Mouse (Mus musculus) embryonic facial prominence, embryonic 13.5 days (tissue): Measurements from ENCODE around the gene Arrb2. TPM values are rescaled to one million over a fixed set of nuclear protein-coding genes. Genes with fewer than 3 reads are reported as not detected.

Source experiments
- ATAC-seq: fragments of 200-750 bp; cut with Nextera tagmentation; 2 replicates; pipeline ENCODE4 v1.8.0; 2017; ENCODE audit warnings: low read depth; ENCODE audit not compliant: insufficient number of reproducible peaks, insufficient read depth, low FRiP score, low TSS enrichment
- H3K27ac ChIP-seq: fragments of 300-500 bp; sonication (generic); 2 replicates; pipeline ENCODE4 v1.5.1; 2015; ENCODE audit warnings: moderate library complexity, mild to moderate bottlenecking, inconsistent platforms
- H3K27me3 ChIP-seq: fragments of 300-500 bp; sonication (generic); 2 replicates; pipeline ENCODE4 v1.6.1; 2015; ENCODE audit warnings: mild to moderate bottlenecking, inconsistent platforms
- H3K36me3 ChIP-seq: fragments of 300-500 bp; sonication (generic); 2 replicates; pipeline ENCODE4 v1.6.1; 2015; ENCODE audit warnings: mild to moderate bottlenecking, inconsistent platforms
- H3K4me1 ChIP-seq: fragments of 300-500 bp; sonication (generic); 2 replicates; pipeline ENCODE4 v1.6.1; 2015; ENCODE audit warnings: inconsistent platforms
- H3K4me2 ChIP-seq: fragments of 300-500 bp; sonication (generic); 2 replicates; pipeline ENCODE4 v1.6.1; 2015; ENCODE audit warnings: moderate library complexity, mild to moderate bottlenecking, inconsistent platforms
- H3K4me3 ChIP-seq: fragments of 300-500 bp; sonication (generic); 2 replicates; pipeline ENCODE4 v1.5.1; 2015; ENCODE audit warnings: mild to moderate bottlenecking, inconsistent platforms
- H3K9ac ChIP-seq: fragments of 300-500 bp; sonication (generic); 2 replicates; pipeline ENCODE4 v1.6.1; 2015; ENCODE audit warnings: mild to moderate bottlenecking, inconsistent platforms
- H3K9me3 ChIP-seq: fragments of 300-500 bp; sonication (generic); 2 replicates; pipeline ENCODE4 v1.6.1; 2016; ENCODE audit warnings: inconsistent platforms
- WGBS: fragments of 180-500 bp; shearing (Covaris S2); methylation state at CpG from one replicate; pipeline ENCODE4 v1.1.7; 2015; ENCODE audit warnings: mixed read lengths; 5-methylcytosine and 5-hydroxymethylcytosine counted together
- polyA plus RNA-seq: library from polyadenylated mRNA; unstranded; fragments of >200 nt; fragmentation: Nextera tagmentation; extraction: Ambion mirVana; gene quantifications from 2 replicates; pipeline ENCODE4 v1.2.1, GENCODE M21; 2015

The Arrb2 gene
- polyA plus RNA-seq, 1 experiment from 2014 or later = 18.1 TPM

GRCm38 (mm10) chr11:70447373-70447772 is 14.9 kb downstream of the Arrb2 start:
- 73% methylated on average over 1 of the region's 1 CpGs for WGBS
- no peak overlapping the region for H3K9ac ChIP-seq
- no peaks in the 10 kb centered on the region for H3K9me3 ChIP-seq
- H3K27me3 ChIP-seq = no peaks in the 10 kb centered on the region
- no peak overlapping the region for H3K4me2 ChIP-seq
- H3K36me3 ChIP-seq = no peaks in the 10 kb centered on the region
- no peak for ATAC-seq
- H3K4me1 ChIP-seq = peaks cover under 1% of the 10 kb centered on the region
- H3K4me3 ChIP-seq = no peak overlapping the region
- no peak overlapping the region for H3K27ac ChIP-seq

- no peak overlapping the region for H3K4me3 ChIP-seq
- H3K27ac ChIP-seq = no peak overlapping the region
- WGBS = 81% methylated on average over 2 of the region's 2 CpGs
- H3K9ac ChIP-seq = no peak overlapping the region
- no peaks in the 10 kb centered on the region for H3K27me3 ChIP-seq
- H3K4me2 ChIP-seq = no peak overlapping the region
- H3K9me3 ChIP-seq = no peaks in the 10 kb centered on the region
- peaks cover 13% of the 10 kb centered on the region for H3K4me1 ChIP-seq
- ATAC-seq = no peak
- peaks cover 16% of the 10 kb centered on the region; the same call in 1 of the 2 replicates for H3K36me3 ChIP-seq
Observed at GRCm38 (mm10) chr11:70450926-70451325, 18.5 kb downstream of the Arrb2 start.

- H3K27me3 ChIP-seq = no peaks in the 10 kb centered on the region
- under 1% methylated on average over 46 of the region's 46 CpGs for WGBS
- ATAC-seq = peak; percentile 97
- H3K27ac ChIP-seq = peak within 1 kb of the TSS; percentile 97
- peak within 1 kb of the TSS; percentile 63 for H3K4me3 ChIP-seq
- H3K4me2 ChIP-seq = peak within 1 kb of the TSS; percentile 60
- no peaks in the 10 kb centered on the region for H3K9me3 ChIP-seq
- H3K4me1 ChIP-seq = peaks cover 13% of the 10 kb centered on the region
- peaks cover 16% of the 10 kb centered on the region; the same call in 1 of the 2 replicates for H3K36me3 ChIP-seq
- H3K9ac ChIP-seq = peak within 1 kb of the TSS; percentile 83
Observed at GRCm38 (mm10) chr11:70451797-70452498, 19.5 kb downstream of the Arrb2 start, which contains the start of gene Med11. Gene Med11 (plus strand): TSS chr11:70451919.

- H3K27ac ChIP-seq = no peak overlapping the region
- no peaks in the 10 kb centered on the region for H3K9me3 ChIP-seq
- ATAC-seq = no peak
- no peak overlapping the region for H3K4me3 ChIP-seq
- no peak overlapping the region for H3K9ac ChIP-seq
- peak overlapping the region; percentile 60; the same call in 1 of the 2 replicates for H3K4me2 ChIP-seq
- H3K27me3 ChIP-seq = peaks cover 5% of the 10 kb centered on the region
- peaks cover 13% of the 10 kb centered on the region for H3K4me1 ChIP-seq
- 85% methylated on average over 9 of the region's 9 CpGs for WGBS
- peaks cover 16% of the 10 kb centered on the region; the same call in 1 of the 2 replicates for H3K36me3 ChIP-seq
Observed at GRCm38 (mm10) chr11:70453261-70454044, 21.0 kb downstream of the Arrb2 start.

- Histone ChIP-seq H3K4me2 (peak within 1 kb of the TSS; percentile 95), H3K36me3 (0 out of 2 replicates have a peak, but pooled peaks cover 6% of the 10 kb centered on the region), H3K27me3 (peaks cover 54% of the 10 kb centered on the region), H3K9ac (peak within 1 kb of the TSS; percentile 77), H3K4me1 (peaks cover 14% of the 10 kb centered on the region), H3K4me3 (peak within 1 kb of the TSS; percentile 60), H3K27ac (no peak within 1 kb of the TSS), H3K9me3 (no peaks in the 10 kb centered on the region)
- 17% methylated on average over 32 of the region's 32 CpGs for WGBS
- ATAC-seq = no peak
Observed at GRCm38 (mm10) chr11:70458688-70459600, 26.5 kb downstream of the Arrb2 start, which contains the start of gene Zmynd15. Gene Zmynd15 (plus strand): TSS chr11:70459433.

GRCm38 (mm10) chr11:70459601-70460101 is 27.2 kb downstream of the Arrb2 start, which contains the start of gene Cxcl16:
Gene Cxcl16 (minus strand): TSS chr11:70459984.
- peak within 1 kb of the TSS; percentile 95 for H3K4me2 ChIP-seq
- H3K4me3 ChIP-seq = peak within 1 kb of the TSS; percentile 60
- peaks cover 61% of the 10 kb centered on the region for H3K27me3 ChIP-seq
- H3K9me3 ChIP-seq = no peaks in the 10 kb centered on the region
- H3K27ac ChIP-seq = no peak within 1 kb of the TSS
- 4% methylated on average over 30 of the region's 30 CpGs for WGBS
- H3K36me3 ChIP-seq = 0 out of 2 replicates have a peak, but pooled peaks cover 6% of the 10 kb centered on the region
- ATAC-seq = no peak
- H3K4me1 ChIP-seq = peaks cover 14% of the 10 kb centered on the region
- H3K9ac ChIP-seq = peak within 1 kb of the TSS; percentile 77

- Histone ChIP-seq H3K4me1 (peaks cover 22% of the 10 kb centered on the region), H3K27me3 (peaks cover 69% of the 10 kb centered on the region), H3K4me3 (no peak overlapping the region), H3K9ac (no peak overlapping the region), H3K4me2 (no peak overlapping the region), H3K36me3 (no peaks in the 10 kb centered on the region), H3K9me3 (no peaks in the 10 kb centered on the region), H3K27ac (no peak overlapping the region)
- 75% methylated on average over 5 of the region's 5 CpGs for WGBS
- ATAC-seq = peak; percentile 39; the same call in 1 of the 2 replicates
Observed at GRCm38 (mm10) chr11:70463970-70464369, 31.5 kb downstream of the Arrb2 start.

- Histone ChIP-seq H3K27me3 (peaks cover 56% of the 10 kb centered on the region), H3K36me3 (no peaks in the 10 kb centered on the region), H3K4me2 (peak overlapping the region; percentile 60), H3K9me3 (no peaks in the 10 kb centered on the region), H3K27ac (no peak overlapping the region), H3K4me1 (peaks cover 12% of the 10 kb centered on the region), H3K9ac (peak overlapping the region; percentile 58), H3K4me3 (peak overlapping the region; percentile 33)
- 19% methylated on average over 16 of the region's 16 CpGs for whole genome bisulfite sequencing
- no peak for ATAC-seq
Observed at GRCm38 (mm10) chr11:70465211-70465610, 32.8 kb downstream of the Arrb2 start.

GRCm38 (mm10) chr11:70465824-70466223 is 33.4 kb downstream of the Arrb2 start:
- Histone ChIP-seq H3K9ac (peak overlapping the region; percentile 58), H3K4me2 (peak overlapping the region; percentile 60), H3K36me3 (no peaks in the 10 kb centered on the region), H3K4me1 (peaks cover 12% of the 10 kb centered on the region), H3K4me3 (peak overlapping the region; percentile 33), H3K27ac (no peak overlapping the region), H3K9me3 (no peaks in the 10 kb centered on the region), H3K27me3 (peaks cover 50% of the 10 kb centered on the region)
- 4% methylated on average over 23 of the region's 23 CpGs for WGBS
- ATAC-seq = no peak

- WGBS = 79% methylated on average over 5 of the region's 5 CpGs
- Histone ChIP-seq H3K27ac (no peak overlapping the region), H3K4me1 (peaks cover 12% of the 10 kb centered on the region), H3K36me3 (no peaks in the 10 kb centered on the region), H3K9me3 (no peaks in the 10 kb centered on the region), H3K27me3 (peaks cover 33% of the 10 kb centered on the region), H3K4me2 (no peak overlapping the region), H3K4me3 (no peak overlapping the region), H3K9ac (no peak overlapping the region)
- no peak for ATAC-seq
Observed at GRCm38 (mm10) chr11:70467902-70468619, 35.6 kb downstream of the Arrb2 start.
